In genomic region chr2:33510791-33511190, GRCm38 (mm10) we compare ENCODE assay signal across 26 mouse cellular contexts. TPM values are rescaled to one million over a fixed set of nuclear protein-coding genes. Genes with fewer than 3 reads are reported as not detected.
A peak's percentile ranks its signal among the peaks of the same experiment; 100 is the strongest.
DNase-seq lines count a peak whose midpoint lies in the region; ATAC-seq and TF ChIP-seq lines count a peak whose summit lies in the region.
"Had no signal": no experiment of that assay in that cellular context is flagged by ENCODE, and none has a peak within 500 bp of the region (broad histone marks: within the 10 kb centered on the region; RNA-seq: fewer than 3 reads in every experiment).

No protein-coding gene starts in this region.

- H3K9me3 ChIP-seq in liver, embryonic 13.5 days (replicated peaks) = no peaks in the 10 kb centered on the region
- H3K9me3 ChIP-seq in liver, postnatal 0 days (ENCODE audit: low read length) = no peaks in the 10 kb centered on the region
- H3K9me3 ChIP-seq: embryonic facial prominence, embryonic 13.5 days; embryonic facial prominence, embryonic 15.5 days; forebrain, embryonic 10.5 days; forebrain, embryonic 12.5 days; G1E had no signal

- 0 out of 2 replicates have a peak, but pooled peaks cover 5% of the 10 kb centered on the region for H3K27me3 ChIP-seq in liver, embryonic 13.5 days
- no peaks in the 10 kb centered on the region for H3K27me3 ChIP-seq in liver, postnatal 0 days (ENCODE audit: insufficient read depth, low read length)
- H3K27me3 ChIP-seq: embryonic facial prominence, embryonic 13.5 days; embryonic facial prominence, embryonic 15.5 days; forebrain, embryonic 12.5 days; Patski had no signal

- no peak for TF ChIP-seq EP300 in liver, postnatal 0 days (IDR thresholded peaks at IDR 0.05; ENCODE audit: low read depth)

- ATAC-seq in liver, embryonic 13.5 days (ENCODE audit: low read depth) = no peak
- no peak for ATAC-seq in liver, postnatal 0 days
- ATAC-seq in megakaryocyte progenitor cell, adult 5-6 weeks (replicated peaks; ENCODE audit: poor library complexity) = peak; percentile 42; the same call in 1 of the 2 replicates
- ATAC-seq: forebrain, embryonic 14.5 days; forebrain, embryonic 16.5 days; Patski had no signal

- H3K4me3 ChIP-seq in liver, embryonic 13.5 days (replicated peaks) = no peak overlapping the region
- no peak overlapping the region for H3K4me3 ChIP-seq in liver, postnatal 0 days (ENCODE audit: low read depth, low read length)
- H3K4me3 ChIP-seq: embryonic facial prominence, embryonic 13.5 days; embryonic facial prominence, embryonic 15.5 days; erythroblast, embryonic 14.5 days; forebrain, embryonic 10.5 days; forebrain, embryonic 12.5 days had no signal

- TF ChIP-seq CTCF in liver, postnatal 0 days (IDR thresholded peaks at IDR 0.05; ENCODE audit: low read depth) = no peak

- intact Hi-C loops in gastrocnemius, postnatal 14 days (cut with DNase I; ENCODE audit: low total_unique reads) = no loop called here

- peak; percentile 3 for DNase-seq in liver, embryonic 13.5 days
- DNase-seq in liver, postnatal 0 days = no peak
- DNase-seq in R1 (ENCODE audit: low read depth, low spot score) = peak; percentile 60
- DNase-seq in natural killer cell, adult 2 months (ENCODE audit: low spot score in 2 of 2) = no peak
- no peak for DNase-seq in gastrocnemius, postnatal 14 days
- DNase-seq in thymus, postnatal 4 days = no peak
- DNase-seq: adrenal gland, adult 2 months; adrenal gland, postnatal 10 days; adrenal gland, postnatal 25 days; cerebellum, adult 11 months; cerebellum, adult 18-20 months; cerebellum, adult 8-10 months; cerebellum, adult 9-11 months; cerebellum, postnatal 14 days; cerebellum, postnatal 36 days; embryo, embryonic 11 days had no signal

- no peak overlapping the region for H3K4me2 ChIP-seq in liver, embryonic 13.5 days
- no peak overlapping the region for H3K4me2 ChIP-seq in liver, postnatal 0 days (ENCODE audit: low read depth, low read length)
- H3K4me2 ChIP-seq: embryonic facial prominence, embryonic 13.5 days; embryonic facial prominence, embryonic 15.5 days; forebrain, embryonic 12.5 days had no signal

- no peaks in the 10 kb centered on the region for H3K36me3 ChIP-seq in liver, embryonic 13.5 days
- H3K36me3 ChIP-seq in liver, postnatal 0 days (replicated peaks; ENCODE audit: insufficient read depth, low read length) = no peaks in the 10 kb centered on the region
- H3K36me3 ChIP-seq: embryonic facial prominence, embryonic 13.5 days; embryonic facial prominence, embryonic 15.5 days; forebrain, embryonic 10.5 days; forebrain, embryonic 12.5 days; G1E had no signal

- H3K27ac ChIP-seq in liver, embryonic 13.5 days = no peak overlapping the region
- H3K27ac ChIP-seq in liver, postnatal 0 days (ENCODE audit: low read depth) = no peak overlapping the region
- H3K27ac ChIP-seq: embryonic facial prominence, embryonic 13.5 days; embryonic facial prominence, embryonic 15.5 days; forebrain, embryonic 10.5 days; forebrain, embryonic 12.5 days had no signal

- no peaks in the 10 kb centered on the region; the same call in 1 of the 2 replicates for H3K4me1 ChIP-seq in liver, embryonic 13.5 days (replicated peaks)
- H3K4me1 ChIP-seq in liver, postnatal 0 days (ENCODE audit: insufficient read depth) = no peaks in the 10 kb centered on the region
- H3K4me1 ChIP-seq: embryonic facial prominence, embryonic 13.5 days; embryonic facial prominence, embryonic 15.5 days; forebrain, embryonic 10.5 days; forebrain, embryonic 12.5 days had no signal

- H3K9ac ChIP-seq in liver, embryonic 13.5 days = no peak overlapping the region
- H3K9ac ChIP-seq in liver, postnatal 0 days (replicated peaks) = no peak overlapping the region
- H3K9ac ChIP-seq: embryonic facial prominence, embryonic 13.5 days; embryonic facial prominence, embryonic 15.5 days; forebrain, embryonic 12.5 days had no signal

- 90% methylated on average over 1 of the region's 1 CpGs for WGBS in liver, embryonic 13.5 days (ENCODE audit: insufficient replicate concordance)
- 91% methylated on average over 1 of the region's 1 CpGs for WGBS in liver, postnatal 0 days (ENCODE audit: insufficient replicate concordance)

RNA-seq across cellular contexts. Expression of gene Zbtb43, which starts 42.4 kb away (rescaled TPM):
- polyA plus RNA-seq in liver, embryonic 13.5 days (2015; fragmentation: Nextera tagmentation; extraction: Ambion mirVana) = 6.1 and 6.9 TPM in 2 replicates
- 6.1 and 8.0 TPM in 2 replicates for polyA plus RNA-seq in liver, postnatal 0 days (2015; fragmentation: Nextera tagmentation; extraction: Ambion mirVana)
- total RNA-seq in megakaryocyte progenitor cell, adult 5-6 weeks (2015) = 8.0 and 8.8 TPM in 2 replicates
- total RNA-seq in megakaryocyte progenitor cell, adult 5-6 weeks (2017) = 8.0 and 10.5 TPM in 2 replicates
- 10 to 100 TPM; 14.6 to 17.4 TPM for total RNA-seq in gastrocnemius, postnatal 14 days (2021)

Comparison
In these comparisons a context has a peak if more than half of its experiments do, and no peak if none do; other contexts are left out.
1. DNase-seq: peak in liver, embryonic 13.5 days (single experiment) and R1 (single experiment); none in liver, postnatal 0 days (single experiment), natural killer cell, adult 2 months (0 of 2), gastrocnemius, postnatal 14 days (single experiment) and thymus, postnatal 4 days (single experiment).